Mouse (Mus musculus) hindbrain, embryonic 14.5 days (tissue): ENCODE results near the gene Zbtb20. TPM values are rescaled to one million over a fixed set of nuclear protein-coding genes. Genes with fewer than 3 reads are reported as not detected.

Experiments used
- ATAC-seq: fragments of 200-750 bp; cut with Nextera tagmentation; 2 replicates; pipeline ENCODE4 v1.8.0; 2017; ENCODE audit warnings: moderate number of reproducible peaks, mild to moderate bottlenecking, moderate TSS enrichment, moderate library complexity; ENCODE audit not compliant: low FRiP score
- DNase-seq: peaks from one replicate; pipeline ENCODE4 v3.0.0-alpha.2; 2015; ENCODE audit warnings: low spot score
- H3K27ac ChIP-seq: fragments of 300-500 bp; sonication (generic); 2 replicates; pipeline ENCODE4 v1.5.1; 2014; ENCODE audit warnings: mild to moderate bottlenecking, moderate library complexity
- H3K27me3 ChIP-seq: fragments of 300-500 bp; sonication (generic); 2 replicates; pipeline ENCODE4 v1.6.1; 2014; ENCODE audit warnings: mild to moderate bottlenecking, low read length, mixed read lengths; ENCODE audit not compliant: control insufficient read depth, insufficient read depth
- H3K36me3 ChIP-seq: fragments of 300-500 bp; sonication (generic); replicated peaks from 2 replicates; pipeline ENCODE4 v1.6.1; 2014; ENCODE audit not compliant: control insufficient read depth, insufficient read depth
- H3K4me1 ChIP-seq: fragments of 300-500 bp; sonication (generic); replicated peaks from 2 replicates; pipeline ENCODE4 v1.6.1; 2014; ENCODE audit warnings: antibody characterized with exemption, low read length, mixed read lengths; ENCODE audit not compliant: control insufficient read depth, insufficient read depth
- H3K4me2 ChIP-seq: fragments of 300-500 bp; sonication (generic); replicated peaks from 2 replicates; pipeline ENCODE4 v1.6.1; 2014; ENCODE audit warnings: mild to moderate bottlenecking, moderate library complexity
- H3K4me3 ChIP-seq: fragments of 300-500 bp; sonication (generic); replicated peaks from 2 replicates; pipeline ENCODE4 v1.5.1; 2014; ENCODE audit warnings: mild to moderate bottlenecking, low read length
- H3K9ac ChIP-seq: fragments of 300-500 bp; sonication (generic); 2 replicates; pipeline ENCODE4 v1.6.1; 2014
- H3K9me3 ChIP-seq: fragments of 300-500 bp; sonication (generic); 2 replicates; pipeline ENCODE4 v1.6.1; 2016; ENCODE audit warnings: low read length; ENCODE audit not compliant: control insufficient read depth
- WGBS: fragments of 180-500 bp; shearing (Covaris S2); extraction: QIAGEN DNeasy Blood & Tissue Kit; methylation state at CpG from one replicate; pipeline ENCODE4 v1.1.7; 2014; 5-methylcytosine and 5-hydroxymethylcytosine counted together
- polyA plus RNA-seq: library from polyadenylated mRNA; unstranded; fragments of >200 nt; fragmentation: Nextera tagmentation; extraction: Ambion mirVana; gene quantifications from 2 replicates; pipeline ENCODE4 v1.2.1, GENCODE M21; 2014

The Zbtb20 gene
- polyA plus RNA-seq, 1 experiment from 2014 or later = 49.7 TPM

GRCm38 (mm10) chr16:43650355-43651080 lies 774.8 kb downstream of the Zbtb20 start:
- WGBS = 98% methylated on average over 2 of the region's 3 CpGs
- H3K4me1 ChIP-seq = no peaks in the 10 kb centered on the region

GRCm38 (mm10) chr16:43653288-43653687 lies 777.6 kb downstream of the Zbtb20 start:
- Histone ChIP-seq H3K9ac (no peak overlapping the region), H3K9me3 (no peaks in the 10 kb centered on the region), H3K27ac (no peak overlapping the region), H3K4me2 (no peak overlapping the region), H3K36me3 (no peaks in the 10 kb centered on the region), H3K4me1 (no peaks in the 10 kb centered on the region), H3K4me3 (no peak overlapping the region), H3K27me3 (no peaks in the 10 kb centered on the region)
- DNase-seq (no peak), ATAC-seq (no peak)
- 83% methylated on average over 2 of the region's 2 CpGs for WGBS

More at GRCm38 (mm10) chr16:43650355-43651080, 774.8 kb downstream of the Zbtb20 start:
- no peaks in the 10 kb centered on the region for H3K27me3 ChIP-seq
- H3K36me3 ChIP-seq = no peaks in the 10 kb centered on the region
- no peak overlapping the region for H3K9ac ChIP-seq
- no peak overlapping the region for H3K4me3 ChIP-seq
- no peaks in the 10 kb centered on the region for H3K9me3 ChIP-seq
- H3K4me2 ChIP-seq = no peak overlapping the region
- DNase-seq (no peak), ATAC-seq (no peak)
- no peak overlapping the region for H3K27ac ChIP-seq

GRCm38 (mm10) chr16:43654269-43654668 lies 778.6 kb downstream of the Zbtb20 start:
- WGBS = 94% methylated on average over 3 of the region's 3 CpGs
- no peak for DNase-seq
- ATAC-seq = no peak
- Histone ChIP-seq H3K27me3 (no peaks in the 10 kb centered on the region), H3K4me1 (no peaks in the 10 kb centered on the region), H3K36me3 (no peaks in the 10 kb centered on the region), H3K27ac (no peak overlapping the region), H3K9me3 (no peaks in the 10 kb centered on the region), H3K4me3 (no peak overlapping the region), H3K4me2 (no peak overlapping the region), H3K9ac (no peak overlapping the region)

DNA sequence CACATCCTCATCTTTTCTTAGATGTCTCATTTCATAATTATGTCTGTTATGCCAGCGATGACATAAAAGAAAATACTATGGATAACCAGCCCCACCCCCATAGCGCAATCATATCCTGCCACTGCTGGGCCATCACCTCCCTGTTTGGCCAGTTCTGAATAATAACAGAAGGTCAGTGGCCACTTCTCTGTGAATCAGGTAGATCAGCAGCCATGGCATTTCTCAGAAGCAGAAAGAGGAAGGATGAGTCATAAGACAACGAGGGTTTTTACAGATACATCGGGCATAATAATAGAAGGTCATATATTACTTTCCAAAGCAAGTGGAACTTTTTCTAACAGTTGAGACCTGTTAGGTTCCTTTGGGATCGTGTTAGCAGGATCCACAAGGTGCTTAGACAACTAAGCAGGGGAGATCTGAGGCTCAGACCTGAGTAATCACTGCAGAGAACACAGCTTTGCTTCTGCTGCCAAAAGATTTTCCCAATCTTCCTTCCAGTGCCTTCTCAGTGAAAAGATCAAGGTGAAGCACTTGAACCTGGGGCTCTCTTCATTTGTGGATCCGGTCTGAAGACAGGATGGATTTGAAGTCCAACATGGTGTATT lies 779.6 kb downstream of the Zbtb20 start:
- 91% methylated on average over 6 of the region's 6 CpGs for WGBS
- ATAC-seq = no peak

DNA sequence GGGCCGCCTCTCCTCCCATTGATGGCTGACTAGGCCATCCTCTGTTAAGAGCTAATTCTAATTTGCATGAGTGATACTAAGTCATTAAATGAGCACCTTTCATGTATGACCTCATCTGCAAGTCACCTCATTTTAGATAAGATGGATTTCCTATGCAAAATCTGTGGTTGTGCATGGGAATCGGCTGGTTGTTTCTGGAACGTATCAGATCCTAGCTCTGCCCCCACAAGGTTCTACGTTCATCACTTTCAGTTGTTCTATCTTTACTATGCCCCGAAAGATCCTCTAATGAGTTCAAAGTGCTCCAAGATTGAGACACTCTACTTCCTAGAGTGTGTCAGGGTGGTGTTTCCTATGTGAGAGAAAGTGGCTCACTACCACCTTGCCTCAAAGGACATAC lies 785.9 kb downstream of the Zbtb20 start:
- no peaks in the 10 kb centered on the region for H3K4me1 ChIP-seq
- no peak overlapping the region for H3K4me2 ChIP-seq
- H3K4me3 ChIP-seq = no peak overlapping the region
- DNase-seq = no peak
- H3K27me3 ChIP-seq = no peaks in the 10 kb centered on the region
- no peak for ATAC-seq
- 98% methylated on average over 5 of the region's 5 CpGs for WGBS
- no peaks in the 10 kb centered on the region for H3K36me3 ChIP-seq
- H3K9ac ChIP-seq = no peak overlapping the region
- H3K9me3 ChIP-seq = no peaks in the 10 kb centered on the region
- H3K27ac ChIP-seq = no peak overlapping the region

More for the DNA sequence above, 779.6 kb downstream of the Zbtb20 start:
- no peak overlapping the region for H3K9ac ChIP-seq
- H3K9me3 ChIP-seq = no peaks in the 10 kb centered on the region
- H3K27me3 ChIP-seq = no peaks in the 10 kb centered on the region
- no peaks in the 10 kb centered on the region for H3K4me1 ChIP-seq
- no peak overlapping the region for H3K27ac ChIP-seq
- H3K36me3 ChIP-seq = no peaks in the 10 kb centered on the region
- DNase-seq = no peak
- no peak overlapping the region for H3K4me3 ChIP-seq
- H3K4me2 ChIP-seq = no peak overlapping the region

DNA sequence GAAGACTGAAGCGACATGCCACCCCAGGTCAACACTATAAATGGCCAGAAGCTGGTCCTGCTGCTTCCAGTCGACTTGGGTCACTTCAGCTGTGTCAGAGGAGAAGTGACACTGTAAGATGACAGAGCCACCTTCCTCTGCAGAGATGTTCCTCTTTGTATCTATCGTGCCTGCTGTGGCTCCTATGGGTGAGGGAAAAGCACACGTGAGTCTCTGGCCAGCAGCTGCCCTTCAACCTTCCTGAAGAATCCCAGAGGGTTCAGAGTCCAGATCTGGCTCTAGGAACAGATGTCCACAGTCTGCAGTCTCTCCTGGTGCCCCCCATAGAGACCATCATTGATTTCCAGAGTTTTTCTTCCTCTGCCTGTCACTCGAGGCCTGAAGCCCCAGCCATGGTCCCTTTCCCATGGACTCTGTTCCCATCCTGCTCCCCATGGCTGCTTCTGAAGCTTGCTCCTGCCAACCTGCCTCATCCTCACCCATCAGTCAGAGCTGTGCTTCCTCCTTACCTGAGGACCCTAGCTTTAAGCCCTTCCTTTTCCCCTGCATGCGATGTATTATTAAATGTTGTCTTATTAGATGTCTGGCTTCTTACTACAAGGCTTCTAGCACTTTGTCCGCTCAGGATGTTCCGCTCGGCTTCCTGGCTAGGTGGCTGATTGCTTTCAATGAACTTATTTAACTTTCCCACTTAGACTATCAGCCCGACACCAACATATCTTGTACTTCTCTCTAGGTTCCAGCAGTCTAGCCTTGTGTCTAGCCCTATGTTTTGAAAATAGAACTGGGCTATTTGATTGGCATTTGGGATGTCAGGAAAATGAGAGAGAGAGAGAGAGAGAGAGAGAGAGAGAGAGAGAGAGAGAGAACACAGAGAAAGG lies 786.7 kb downstream of the Zbtb20 start:
- DNase-seq (no peak), ATAC-seq (no peak)
- WGBS = 89% methylated on average over 10 of the region's 10 CpGs
- H3K27ac ChIP-seq = no peak overlapping the region
- H3K27me3 ChIP-seq = no peaks in the 10 kb centered on the region
- no peaks in the 10 kb centered on the region for H3K36me3 ChIP-seq
- H3K4me1 ChIP-seq = no peaks in the 10 kb centered on the region
- no peak overlapping the region for H3K4me2 ChIP-seq
- no peak overlapping the region for H3K9ac ChIP-seq
- H3K9me3 ChIP-seq = no peaks in the 10 kb centered on the region
- H3K4me3 ChIP-seq = no peak overlapping the region

- Histone ChIP-seq H3K4me2 (no peak within 1 kb of the TSS), H3K9ac (no peak within 1 kb of the TSS), H3K27me3 (no peaks in the 10 kb centered on the region), H3K9me3 (no peaks in the 10 kb centered on the region), H3K36me3 (no peaks in the 10 kb centered on the region), H3K27ac (no peak within 1 kb of the TSS), H3K4me3 (no peak within 1 kb of the TSS), H3K4me1 (no peaks in the 10 kb centered on the region)
- ATAC-seq (no peak), DNase-seq (no peak)
- 90% methylated on average over 7 of the region's 7 CpGs for WGBS
These were observed 788.4 kb downstream of the Zbtb20 start, which contains the start of gene Tigit for GRCm38 (mm10) chr16:43663978-43664579. Gene Tigit, minus strand, starts transcription at chr16:43664146.

DNA sequence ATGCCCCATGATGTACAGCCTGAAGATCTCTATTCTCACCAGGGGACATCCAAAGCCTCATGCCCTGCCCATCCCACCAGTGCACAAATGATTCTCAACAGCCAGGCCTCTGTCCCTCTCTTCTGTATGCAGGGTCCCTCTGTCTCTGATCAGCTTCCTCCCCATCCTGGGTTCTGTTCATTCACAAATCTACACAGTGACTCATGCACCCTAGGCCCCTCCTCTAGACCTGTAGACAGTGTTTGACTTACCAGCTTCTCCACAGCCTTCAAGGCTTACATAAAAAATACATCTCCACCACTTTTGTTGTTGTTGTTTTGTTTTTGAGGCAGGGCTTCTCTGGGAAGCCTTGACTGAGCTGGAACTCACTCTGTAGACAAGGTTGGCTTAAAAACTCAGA lies 789.2 kb downstream of the Zbtb20 start:
- no peaks in the 10 kb centered on the region for H3K4me1 ChIP-seq
- no peak for DNase-seq
- no peak for ATAC-seq
- H3K4me2 ChIP-seq = no peak overlapping the region
- H3K9me3 ChIP-seq = no peaks in the 10 kb centered on the region
- no peaks in the 10 kb centered on the region for H3K27me3 ChIP-seq
- H3K27ac ChIP-seq = no peak overlapping the region
- H3K9ac ChIP-seq = no peak overlapping the region
- H3K36me3 ChIP-seq = no peaks in the 10 kb centered on the region
- no peak overlapping the region for H3K4me3 ChIP-seq

DNA sequence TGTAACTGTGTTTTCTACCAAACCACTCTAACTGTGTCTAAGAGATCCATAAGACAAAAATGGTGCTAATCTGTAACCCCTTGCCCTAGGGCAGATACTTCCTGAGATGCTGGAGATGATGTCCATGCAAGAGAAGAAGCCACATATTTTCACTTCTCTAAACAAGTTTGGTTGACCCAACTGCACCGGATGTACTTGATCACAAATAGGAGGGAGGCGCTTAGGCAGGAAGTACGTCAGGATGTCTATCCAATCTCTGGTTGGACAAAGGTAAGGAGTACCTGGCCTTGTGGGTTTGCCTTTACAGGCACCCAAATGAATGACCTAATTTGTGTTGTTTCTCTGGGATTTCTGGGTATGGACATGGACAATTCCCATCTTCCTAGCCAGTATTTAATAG lies 792.6 kb downstream of the Zbtb20 start:
- DNase-seq (no peak), ATAC-seq (no peak)
- Histone ChIP-seq H3K27me3 (no peaks in the 10 kb centered on the region), H3K9me3 (no peaks in the 10 kb centered on the region), H3K4me1 (no peaks in the 10 kb centered on the region), H3K4me3 (no peak overlapping the region), H3K27ac (no peak overlapping the region), H3K4me2 (no peak overlapping the region), H3K36me3 (no peaks in the 10 kb centered on the region), H3K9ac (no peak overlapping the region)
- 93% methylated on average over 3 of the region's 3 CpGs for WGBS
